Mouse (Mus musculus) kidney, adult 2 months (tissue): ENCODE measurements around the gene Fchsd2.

Experiments used
- CTCF ChIP-seq: fragments of 200-500 bp; conservative IDR thresholded peaks from 2 replicates; pipeline ENCODE4 v1.5.1; 2011; ENCODE audit warnings: low read depth, mild to moderate bottlenecking, control low read depth, low read length, moderate library complexity, mixed read lengths; ENCODE audit not compliant: insufficient read depth, insufficient read length
- POLR2A ChIP-seq: fragments of 200-500 bp; IDR thresholded peaks from one replicate; pipeline ENCODE4 v1.6.1; 2011; ENCODE audit warnings: low read depth, low read length, control low read depth

GRCm38 (mm10) chr7:101092618-101093017, at the start of gene Fchsd2:
- TF ChIP-seq CTCF (no peak), POLR2A (no peak)
